Mouse (Mus musculus) heart, adult 11 months (tissue): ENCODE data around the gene Rbm5.

Experiments
- DNase-seq: peaks from one replicate; pipeline ENCODE4 v3.0.0; 2022

Gene Rbm5

GRCm38 (mm10) chr9:107770374-107771290 is at the start of gene Rbm5:
Gene Rbm5 (minus strand): TSS chr9:107770996.
- peak; percentile 100 for DNase-seq

- no peak for DNase-seq
Observed at GRCm38 (mm10) chr9:107812132-107812531, 41.3 kb upstream of the Rbm5 start.

- no peak for DNase-seq
Observed at GRCm38 (mm10) chr9:107810985-107811384, 40.2 kb upstream of the Rbm5 start.

GRCm38 (mm10) chr9:107791714-107792113 is 20.9 kb upstream of the Rbm5 start:
- no peak for DNase-seq

GRCm38 (mm10) chr9:107782536-107783203 is 11.9 kb upstream of the Rbm5 start:
- DNase-seq = peak; percentile 33

GRCm38 (mm10) chr9:107776809-107777208 is 6.0 kb upstream of the Rbm5 start:
- peak; percentile 7 for DNase-seq

DNA sequence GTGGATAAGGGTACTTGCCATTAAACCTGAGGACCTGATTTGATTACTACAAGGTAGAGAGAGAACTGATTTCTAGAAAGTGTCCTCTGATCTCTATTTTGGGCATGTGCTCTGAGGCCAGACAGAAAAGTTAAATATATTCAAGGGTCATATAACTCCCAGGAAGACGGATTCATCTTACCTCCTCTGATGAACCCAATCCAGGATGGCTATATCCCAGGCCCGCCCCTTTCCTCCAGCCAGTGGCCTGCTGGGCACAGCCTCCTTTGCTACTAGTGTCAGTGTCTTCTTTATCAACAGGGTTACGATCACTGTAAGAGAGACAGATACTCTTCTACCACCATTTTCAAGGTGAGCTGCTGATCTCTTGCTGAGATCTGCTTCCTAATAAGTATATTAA is 3.6 kb upstream of the Rbm5 start:
- DNase-seq = peak; percentile 79

- DNase-seq = peak; percentile 19
Observed at GRCm38 (mm10) chr9:107771782-107772181, 986 bp upstream of the Rbm5 start.

GRCm38 (mm10) chr9:107770037-107770373 is 791 bp downstream of the Rbm5 start:
- no peak for DNase-seq

DNA sequence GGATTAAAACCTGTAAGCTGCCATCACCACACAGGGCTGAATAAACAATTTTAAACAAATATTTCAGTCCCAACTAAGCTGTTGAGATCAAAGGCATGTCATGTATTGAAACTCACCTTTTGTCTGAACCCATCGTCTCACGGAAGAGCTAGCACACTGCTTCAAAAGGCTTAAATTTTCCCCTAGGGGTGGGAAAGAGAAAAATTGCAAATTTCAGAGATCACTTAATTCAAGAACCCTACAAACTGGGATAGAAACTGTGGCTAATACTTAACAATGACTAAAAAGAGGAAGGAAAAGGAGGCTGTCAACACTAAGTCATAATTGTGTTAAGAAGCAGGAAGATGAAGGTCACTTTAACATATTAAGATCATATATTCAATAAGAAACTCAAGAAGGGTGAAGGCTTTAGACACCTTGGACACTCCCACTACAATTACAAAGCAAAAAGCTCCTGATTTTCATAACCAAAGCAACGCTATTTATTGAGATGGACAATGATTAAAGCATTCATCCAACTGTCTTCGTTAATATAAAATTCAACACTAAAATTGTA is 1.3 kb downstream of the Rbm5 start:
- DNase-seq = peak; percentile 31

DNA sequence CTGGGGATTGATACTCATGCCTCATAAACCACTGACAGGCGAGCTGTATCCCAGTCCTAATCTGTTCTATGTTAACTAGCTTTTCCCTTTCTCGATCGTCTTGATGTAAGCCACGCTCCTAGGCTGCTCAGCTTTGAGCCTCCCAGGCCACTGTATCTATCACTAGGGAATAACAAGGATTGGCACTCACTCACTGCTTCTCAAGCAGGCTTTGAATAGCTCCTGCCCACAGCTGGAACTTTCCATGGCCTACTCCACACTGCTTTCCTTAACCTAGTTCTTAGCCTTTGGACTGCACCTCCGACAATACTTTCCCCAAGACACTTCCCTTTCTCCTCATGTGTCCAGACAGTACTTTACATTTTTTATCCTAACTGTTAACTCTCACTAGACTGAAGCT is 1.9 kb downstream of the Rbm5 start:
- DNase-seq = peak; percentile 86

DNA sequence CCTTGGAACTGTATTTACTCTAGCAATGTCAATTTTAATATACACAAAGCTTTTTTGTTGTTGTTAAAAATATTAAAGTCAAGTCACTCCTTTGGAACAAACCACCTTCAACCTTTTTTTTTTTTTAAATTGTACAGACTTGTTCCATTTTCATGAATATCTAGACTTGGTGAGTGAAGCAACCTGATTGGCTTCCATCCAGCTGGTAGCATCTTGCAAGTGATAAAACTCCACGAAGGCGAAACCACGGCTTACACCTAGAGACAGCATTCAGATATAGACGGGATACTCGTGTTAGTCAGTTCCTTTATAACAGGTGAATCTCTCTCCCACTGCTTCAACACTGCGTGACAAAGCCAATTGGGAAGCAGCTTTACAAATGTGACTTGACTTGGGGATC is 11.2 kb downstream of the Rbm5 start:
- DNase-seq = peak; percentile 67

DNA sequence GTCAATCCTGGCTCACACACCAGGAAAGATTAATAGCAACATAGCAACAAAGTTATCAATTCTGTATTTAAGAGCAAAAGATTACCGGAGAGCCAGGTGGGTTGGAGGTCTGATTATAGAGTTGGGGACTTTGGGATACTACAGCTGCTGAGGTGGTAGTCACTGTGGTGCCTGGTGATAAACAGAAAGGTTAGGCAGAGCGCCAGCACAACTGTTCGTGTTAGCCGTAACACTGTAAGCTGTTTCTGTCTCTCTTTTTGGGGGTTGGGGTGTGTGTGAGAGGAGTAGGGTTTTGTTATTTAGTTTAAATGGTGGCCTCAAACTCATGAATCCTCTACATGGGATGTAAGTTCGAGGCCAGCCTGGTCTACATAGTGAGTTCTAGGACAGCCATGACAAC is 20.4 kb downstream of the Rbm5 start:
- DNase-seq = no peak

- no peak for DNase-seq
Observed at GRCm38 (mm10) chr9:107748063-107748462, 22.7 kb downstream of the Rbm5 start.

DNA sequence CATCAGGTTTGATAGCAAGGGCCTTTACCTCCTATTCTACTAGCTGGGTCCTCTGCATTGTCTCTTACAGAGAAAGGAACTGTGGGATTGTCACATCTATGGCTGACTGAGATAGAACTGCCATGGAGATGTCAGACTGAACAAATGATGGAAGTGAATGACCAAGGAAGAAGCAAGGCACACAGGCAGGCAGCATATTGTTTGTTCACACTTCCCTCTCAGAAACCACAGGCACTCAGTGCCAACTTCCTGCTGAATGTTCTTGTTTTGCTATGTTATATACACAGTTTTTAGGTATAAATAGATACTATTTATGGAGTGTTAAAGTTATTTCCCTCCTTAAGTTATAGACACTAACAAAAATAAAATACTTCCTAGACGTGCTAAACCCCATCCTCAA is 23.5 kb downstream of the Rbm5 start:
- DNase-seq = peak; percentile 90

DNA sequence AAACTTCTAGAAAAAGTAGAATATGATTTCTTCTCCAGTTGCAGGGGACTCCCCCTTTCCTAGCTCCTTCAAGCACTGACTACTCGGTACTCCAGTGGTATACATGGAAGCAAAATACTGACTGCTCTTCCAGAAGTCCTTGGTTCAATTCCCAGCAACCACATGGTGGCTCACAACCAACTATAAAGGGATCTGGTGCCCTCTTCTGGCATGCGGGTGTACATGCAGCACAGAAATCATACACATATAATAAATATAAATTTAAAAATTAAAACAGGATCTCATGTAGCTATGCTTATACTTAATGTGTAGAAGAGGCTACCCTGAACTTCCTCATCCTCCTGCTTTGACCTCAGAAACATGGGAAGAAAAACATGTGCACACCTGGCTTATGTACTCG is 24.1 kb downstream of the Rbm5 start:
- no peak for DNase-seq

DNA sequence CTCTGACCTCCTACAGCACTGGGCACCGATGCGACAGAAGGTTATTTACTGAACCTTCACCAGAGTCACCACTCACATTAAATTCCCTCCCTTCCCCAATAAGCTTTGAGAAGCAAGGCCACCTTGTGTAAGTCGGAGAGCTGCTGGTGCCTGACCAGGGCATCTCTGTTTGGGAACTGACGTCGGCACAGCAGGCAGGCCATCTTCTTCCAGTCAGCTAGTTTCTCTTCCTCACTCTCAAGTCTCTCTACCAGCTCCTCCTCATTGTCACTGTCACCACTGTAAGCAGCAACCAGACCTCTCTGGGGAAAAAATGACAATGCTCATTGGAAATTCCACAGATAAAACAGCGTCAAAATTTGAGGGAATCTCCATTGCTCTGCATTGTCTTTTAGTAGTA is 26.7 kb downstream of the Rbm5 start:
- peak; percentile 94 for DNase-seq

- peak; percentile 92 for DNase-seq
Observed at GRCm38 (mm10) chr9:107738841-107739202, 32.0 kb downstream of the Rbm5 start.

GRCm38 (mm10) chr9:107738020-107738840 is 32.6 kb downstream of the Rbm5 start:
- DNase-seq = peak; percentile 97

DNA sequence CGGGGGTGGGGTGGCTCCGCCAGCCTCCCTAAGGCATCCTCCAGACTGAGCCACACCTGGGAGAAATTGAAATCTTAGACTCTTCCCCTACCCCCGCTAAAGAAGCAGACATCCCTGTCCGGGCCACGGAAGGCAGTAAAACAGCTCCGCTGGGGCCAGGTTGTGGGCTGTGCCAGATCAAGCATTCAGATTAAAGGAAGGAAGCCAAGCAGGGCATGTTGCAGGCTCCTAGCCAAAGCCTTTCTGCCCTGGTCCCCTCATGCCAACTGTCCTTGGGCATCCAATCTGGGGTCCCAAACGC is 34.7 kb downstream of the Rbm5 start:
- DNase-seq = no peak

DNA sequence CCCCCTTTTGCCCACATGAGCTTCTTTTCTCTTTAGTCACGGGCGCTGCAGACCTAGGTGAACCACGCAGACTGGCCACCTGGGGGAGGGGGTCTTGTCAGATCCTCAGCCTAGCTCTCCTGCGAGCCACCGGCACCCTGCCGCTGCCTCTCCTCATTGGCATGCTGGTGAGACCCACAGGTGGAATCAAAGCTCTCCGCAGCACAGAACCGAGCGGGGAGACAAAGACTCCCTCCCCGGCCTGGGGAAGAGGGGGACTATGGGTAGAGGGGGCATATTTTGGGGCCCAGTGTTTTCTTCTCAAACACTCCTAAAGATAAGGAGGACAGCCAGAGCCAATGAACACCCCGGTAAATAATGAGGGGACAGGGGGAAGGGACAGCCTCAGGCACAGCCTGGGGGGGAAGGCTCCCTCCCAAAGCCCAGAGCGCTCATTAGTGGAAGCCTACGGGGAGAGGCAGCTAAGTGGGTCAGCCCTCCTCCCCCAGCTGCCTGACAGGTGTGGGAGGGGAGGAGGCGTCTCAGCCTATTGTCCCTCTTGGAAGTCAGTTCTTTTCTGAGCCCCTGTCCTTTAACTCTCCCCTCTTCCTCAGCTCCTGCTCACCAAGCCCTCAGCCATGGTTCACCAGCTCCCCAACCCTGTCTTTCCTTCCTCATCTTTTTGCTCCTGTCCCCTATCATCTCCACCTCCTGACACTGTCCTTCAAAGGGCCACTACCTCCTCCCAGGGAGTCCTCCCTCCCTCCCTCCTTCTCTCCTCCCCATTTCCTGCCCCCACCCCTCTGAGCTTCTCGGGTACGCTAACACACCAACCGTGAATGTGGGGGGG is 35.2 kb downstream of the Rbm5 start:
- peak; percentile 86 for DNase-seq

- DNase-seq = peak; percentile 69
Observed at GRCm38 (mm10) chr9:107734567-107734971, 36.2 kb downstream of the Rbm5 start.
